Mouse (Mus musculus) lung, adult 2 months (tissue): ENCODE data around the gene Nelfa. TPM values are rescaled to one million over a fixed set of nuclear protein-coding genes. Genes with fewer than 3 reads are reported as not detected.

Experiments used
- DNase-seq: peaks from one replicate; pipeline ENCODE4 v3.0.0; 2022
- H3K4me1 ChIP-seq: fragments of 200-500 bp; 2 replicates; pipeline ENCODE4 v1.6.1; 2011; ENCODE audit warnings: low read length; ENCODE audit not compliant: control insufficient read depth, insufficient read depth
- H3K4me3 ChIP-seq: fragments of 200-500 bp; replicated peaks from 2 replicates; pipeline ENCODE3; 2011; ENCODE audit warnings: low read depth, mild to moderate bottlenecking, control low read depth, low read length; ENCODE audit errors: extremely low read depth
- CTCF ChIP-seq: fragments of 200-500 bp; IDR thresholded peaks from 2 replicates; pipeline ENCODE4 v1.5.1; 2011; ENCODE audit warnings: mild to moderate bottlenecking, low read length, control low read depth; ENCODE audit not compliant: insufficient read depth
- POLR2A ChIP-seq: fragments of 200-500 bp; IDR thresholded peaks from 2 replicates; pipeline ENCODE4 v1.6.1; 2011; ENCODE audit warnings: low read depth, mild to moderate bottlenecking, control low read depth, low read length, borderline replicate concordance; ENCODE audit errors: extremely low read depth
- WGBS: fragments of 180-500 bp; shearing (Covaris S2); methylation state at CpG from one replicate; pipeline ENCODE4 v1.1.7; 2018; 5-methylcytosine and 5-hydroxymethylcytosine counted together
- polyA plus RNA-seq: library from polyadenylated mRNA; depleted of rRNA; stranded (reverse); fragments of >200 nt; gene quantifications from 2 replicates; pipeline ENCODE4 v1.2.3, GENCODE M21; 2012

Nelfa gene
- polyA plus RNA-seq, 1 experiment: 28.1 TPM

DNA sequence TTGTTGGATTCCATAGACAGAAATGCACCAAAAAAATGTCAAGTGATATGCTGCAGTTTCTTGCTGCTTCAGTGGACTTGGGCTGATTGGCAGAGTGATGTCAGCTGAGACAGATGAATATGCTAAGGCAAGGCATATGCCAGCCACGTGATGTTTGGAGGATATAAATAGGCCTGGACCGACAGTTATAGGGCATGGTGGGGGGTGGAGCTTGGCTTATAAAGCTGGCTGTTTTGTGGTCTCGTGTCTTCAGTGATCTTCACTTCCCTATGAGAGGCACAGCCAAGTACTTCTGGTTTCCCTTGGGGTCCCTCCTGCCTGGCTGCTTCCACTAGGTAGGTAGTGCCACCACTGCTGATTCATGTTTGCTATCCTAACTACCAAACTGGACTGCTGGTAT lies 2.2 kb upstream of the Nelfa start:
- TF ChIP-seq CTCF: no peak
- TF ChIP-seq POLR2A: no peak
- DNase-seq: no peak
- H3K4me3 ChIP-seq: no peak overlapping the region
- 77% methylated on average over 3 of the region's 3 CpGs for WGBS
- peaks cover 5% of the 10 kb centered on the region for H3K4me1 ChIP-seq

GRCm38 (mm10) chr5:33937230-33937629 lies 1.0 kb upstream of the Nelfa start:
- no peak for DNase-seq
- TF ChIP-seq POLR2A (no peak), CTCF (no peak)
- Histone ChIP-seq H3K4me3 (no peak overlapping the region), H3K4me1 (peaks cover 5% of the 10 kb centered on the region)
- 92% methylated on average over 2 of the region's 2 CpGs for WGBS

DNA sequence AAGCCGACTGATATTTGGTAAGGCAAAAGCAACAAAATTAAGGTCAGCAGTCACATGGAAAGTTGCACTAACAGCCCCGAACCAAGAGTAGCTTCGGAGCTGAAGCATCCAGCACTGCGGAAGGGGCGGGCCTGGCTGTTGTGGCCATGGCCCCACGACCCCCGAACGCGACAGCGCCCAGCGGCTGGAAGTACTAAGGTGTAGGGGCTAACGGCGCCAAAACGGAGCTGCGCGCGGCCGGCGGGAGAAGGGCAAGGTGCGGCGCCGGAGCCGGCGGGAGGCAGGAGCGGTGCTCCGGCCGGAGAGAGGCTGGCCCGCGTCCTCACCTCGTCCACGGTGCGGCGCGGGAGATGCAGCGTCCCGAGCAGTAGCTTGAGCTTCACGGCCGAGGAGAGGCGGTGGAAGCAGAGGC lies 507 bp downstream of the Nelfa start:
- peak overlapping the region; percentile 95 for H3K4me3 ChIP-seq
- 1% methylated on average over 39 of the region's 39 CpGs for WGBS
- H3K4me1 ChIP-seq: peaks cover 5% of the 10 kb centered on the region
- DNase-seq: no peak
- TF ChIP-seq POLR2A (no peak), CTCF (no peak)

- no peak for TF ChIP-seq POLR2A
- TF ChIP-seq CTCF: no peak
Measured at GRCm38 (mm10) chr5:33934877-33935276, 1.3 kb downstream of the Nelfa start.

DNA sequence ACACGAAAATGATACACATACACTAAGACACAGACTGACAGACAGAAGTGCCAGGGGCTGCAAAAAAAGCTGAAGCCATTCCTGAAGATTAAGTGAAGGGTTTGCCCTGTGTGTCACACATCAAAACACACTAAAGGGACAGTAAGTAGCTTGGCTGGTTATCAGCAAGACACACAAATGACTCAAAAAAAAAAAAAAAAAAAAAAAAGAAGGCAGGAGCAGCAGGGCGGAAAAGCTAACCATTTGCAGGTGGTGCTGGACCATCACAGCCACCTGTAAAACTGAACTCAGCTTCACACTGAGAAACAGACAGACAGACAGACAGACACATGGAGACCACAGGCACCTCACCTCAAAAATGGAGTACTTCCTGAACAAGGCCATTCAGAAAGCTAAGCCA lies 2.1 kb downstream of the Nelfa start:
- DNase-seq: no peak
- WGBS: 91% methylated on average over 2 of the region's 2 CpGs
- no peak overlapping the region for H3K4me3 ChIP-seq
- H3K4me1 ChIP-seq: peaks cover 5% of the 10 kb centered on the region
- TF ChIP-seq POLR2A: no peak
- no peak for TF ChIP-seq CTCF

More at GRCm38 (mm10) chr5:33934877-33935276, 1.3 kb downstream of the Nelfa start:
- DNase-seq: no peak
- no peak overlapping the region for H3K4me3 ChIP-seq
- WGBS: 67% methylated on average over 7 of the region's 7 CpGs
- peaks cover 5% of the 10 kb centered on the region for H3K4me1 ChIP-seq

- no peak for TF ChIP-seq CTCF
- no peak for TF ChIP-seq POLR2A
- no peak overlapping the region for H3K4me3 ChIP-seq
- DNase-seq: no peak
- WGBS: 62% methylated on average over 2 of the region's 2 CpGs
- peaks cover 5% of the 10 kb centered on the region for H3K4me1 ChIP-seq
Measured at GRCm38 (mm10) chr5:33932413-33932812, 3.8 kb downstream of the Nelfa start.

DNA sequence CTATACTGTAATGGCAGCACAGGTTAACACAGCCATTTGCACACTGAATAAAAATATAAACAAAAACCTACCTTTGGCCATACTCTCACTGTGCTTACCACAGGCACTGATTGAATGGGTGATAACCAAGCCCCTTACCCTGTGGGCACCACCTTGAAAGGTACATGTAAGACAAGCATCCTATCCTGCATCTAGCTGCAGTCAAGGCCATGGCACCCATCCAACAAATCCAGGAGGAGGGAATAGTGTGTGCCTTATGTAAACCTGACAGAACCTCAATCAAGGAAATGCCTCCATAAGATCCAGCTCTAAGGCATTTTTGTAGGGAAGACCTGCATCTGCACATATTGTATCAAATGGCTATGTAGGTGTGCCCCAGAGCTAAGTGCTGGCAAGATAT lies 10.0 kb downstream of the Nelfa start:
- no peak for TF ChIP-seq CTCF
- TF ChIP-seq POLR2A: no peak
- Histone ChIP-seq H3K4me3 (no peak overlapping the region), H3K4me1 (no peaks in the 10 kb centered on the region; the same call in 1 of the 2 replicates)
- no peak for DNase-seq

DNA sequence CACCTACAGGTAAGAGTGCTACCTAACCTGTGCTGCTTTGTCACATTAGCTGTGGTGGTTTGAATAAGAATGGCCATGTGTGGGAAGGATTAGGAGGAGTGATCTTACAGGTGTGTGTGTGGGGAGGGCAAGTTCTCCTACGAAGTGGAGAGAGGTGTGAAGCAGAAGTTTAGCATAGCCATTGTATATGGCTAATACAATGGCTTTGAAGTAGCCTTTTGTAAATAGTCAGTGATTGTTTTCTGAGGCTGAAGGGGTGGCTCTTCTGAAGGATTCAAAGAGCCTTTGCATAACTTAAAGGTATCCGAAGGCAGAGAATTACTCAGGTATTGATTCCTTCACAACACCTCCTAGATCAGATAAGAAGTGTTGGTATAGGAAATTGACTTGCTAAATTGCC lies 13.6 kb downstream of the Nelfa start:
- 63% methylated on average over 2 of the region's 2 CpGs for WGBS
- no peak overlapping the region for H3K4me3 ChIP-seq
- TF ChIP-seq CTCF: no peak
- no peak for TF ChIP-seq POLR2A
- no peak for DNase-seq
- H3K4me1 ChIP-seq: no peaks in the 10 kb centered on the region; the same call in 1 of the 2 replicates

DNA sequence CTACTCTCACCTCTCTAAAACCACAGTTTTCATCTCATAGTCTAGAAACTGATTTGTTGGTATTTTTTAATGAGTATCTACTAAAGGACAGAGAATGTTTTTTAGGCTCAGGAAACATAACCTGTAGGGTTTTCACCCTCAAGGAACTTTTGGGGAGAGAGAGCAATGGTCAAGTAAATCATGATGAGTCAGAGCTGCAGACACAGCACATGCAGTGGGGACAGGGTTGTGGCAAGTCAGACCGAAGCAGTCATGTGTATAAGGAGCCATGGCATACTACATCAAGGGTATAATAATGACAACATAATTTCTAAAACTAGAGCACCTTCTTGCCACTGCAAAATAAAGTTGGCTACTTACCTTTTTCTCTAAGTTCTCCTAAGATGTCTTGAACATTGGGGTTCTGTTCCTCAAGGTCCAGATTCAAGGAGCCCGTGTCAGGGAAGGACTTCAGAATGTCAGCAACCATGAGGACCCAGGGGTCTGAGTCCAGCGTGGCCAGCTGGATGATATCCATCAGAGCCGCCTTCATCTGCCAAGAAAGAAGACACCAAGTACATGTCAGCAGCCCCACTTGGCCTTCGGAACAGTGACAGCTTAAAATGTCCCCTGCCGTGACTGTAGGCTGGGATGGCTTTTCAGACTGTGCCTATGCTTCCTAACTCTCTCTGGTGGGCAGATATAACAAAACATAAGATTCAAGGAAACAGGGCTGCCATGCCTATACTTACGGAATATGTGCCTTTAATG lies 14.6 kb downstream of the Nelfa start:
- TF ChIP-seq POLR2A: no peak
- no peak for TF ChIP-seq CTCF
- Histone ChIP-seq H3K4me1 (no peaks in the 10 kb centered on the region; the same call in 1 of the 2 replicates), H3K4me3 (no peak overlapping the region)
- DNase-seq: no peak
- WGBS: 77% methylated on average over 7 of the region's 7 CpGs

GRCm38 (mm10) chr5:33920924-33921323 lies 15.3 kb downstream of the Nelfa start:
- no peak for TF ChIP-seq CTCF
- no peak for TF ChIP-seq POLR2A
- Histone ChIP-seq H3K4me3 (no peak overlapping the region), H3K4me1 (no peaks in the 10 kb centered on the region; the same call in 1 of the 2 replicates)
- DNase-seq: no peak
- 34% methylated on average over 4 of the region's 4 CpGs for WGBS

- TF ChIP-seq CTCF (no peak), POLR2A (no peak)
- Histone ChIP-seq H3K4me3 (no peak overlapping the region), H3K4me1 (no peaks in the 10 kb centered on the region; the same call in 1 of the 2 replicates)
- no peak for DNase-seq
- WGBS: 96% methylated on average over 2 of the region's 2 CpGs
Measured at GRCm38 (mm10) chr5:33920037-33920436, 16.2 kb downstream of the Nelfa start.
